Mouse (Mus musculus): ENCODE data around the gene Zbtb48. TPM values are rescaled to one million over a fixed set of nuclear protein-coding genes. Genes with fewer than 3 reads are reported as not detected.
A peak's percentile ranks its signal among the peaks of the same experiment; 100 is the strongest.

The Zbtb48 gene
- polyA plus RNA-seq (2016; fragmentation: Nextera tagmentation; extraction: Ambion mirVana), result 23.7 and 24.2 TPM in 2 replicates

GRCm38 (mm10) chr4:152027524-152027923, at the start of gene Zbtb48:
Gene Zbtb48 (minus strand): TSS chr4:152027671.
- under 1% methylated on average over 35 of the region's 35 CpGs for WGBS
- Histone ChIP-seq H3K4me3 (replicated peaks) (peak within 1 kb of the TSS; percentile 84), H3K27me3 (peaks cover 16% of the 10 kb centered on the region; the same call in 1 of the 2 replicates), H3K27ac (peak within 1 kb of the TSS; percentile 61; the same call in 1 of the 2 replicates), H3K4me2 (peak within 1 kb of the TSS; percentile 99), H3K9ac (peak within 1 kb of the TSS; percentile 82), H3K9me3 (no peaks in the 10 kb centered on the region), H3K4me1 (peaks cover 45% of the 10 kb centered on the region), H3K36me3 (replicated peaks) (peaks cover 15% of the 10 kb centered on the region)
- ATAC-seq (ENCODE audit: low FRiP score), result peak; percentile 98

DNA sequence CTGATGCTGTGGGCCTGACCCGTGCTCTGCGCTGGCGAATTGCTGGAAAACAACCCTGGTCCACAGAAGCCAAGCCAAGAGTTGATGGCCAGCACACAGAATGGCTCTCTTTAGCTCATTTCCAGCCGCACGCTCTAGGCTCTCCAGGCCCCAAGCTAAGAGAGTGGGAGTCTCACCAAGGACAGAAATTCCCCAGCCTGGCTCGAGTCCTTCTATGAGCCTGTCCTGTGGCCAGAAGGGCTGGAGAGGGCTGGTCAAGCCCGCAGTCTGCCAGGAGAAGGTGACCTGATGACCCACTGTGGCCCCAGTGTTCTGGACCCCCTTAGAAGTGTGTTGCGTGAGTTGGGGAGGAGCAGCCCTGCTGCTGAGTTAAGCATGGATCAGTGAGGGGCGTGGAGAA, 49.7 kb upstream of the Zbtb48 start:
- Histone ChIP-seq H3K9me3 (no peaks in the 10 kb centered on the region), H3K4me1 (peaks cover 7% of the 10 kb centered on the region), H3K4me3 (replicated peaks) (no peak overlapping the region), H3K36me3 (replicated peaks) (no peaks in the 10 kb centered on the region), H3K27me3 (no peaks in the 10 kb centered on the region), H3K27ac (no peak overlapping the region), H3K4me2 (no peak overlapping the region), H3K9ac (no peak overlapping the region)
- ATAC-seq (ENCODE audit: low FRiP score), result no peak
- WGBS, result 87% methylated on average over 9 of the region's 9 CpGs

- WGBS, result 85% methylated on average over 9 of the region's 9 CpGs
- Histone ChIP-seq H3K27me3 (no peaks in the 10 kb centered on the region), H3K4me2 (no peak overlapping the region), H3K9ac (no peak overlapping the region), H3K27ac (no peak overlapping the region), H3K4me3 (replicated peaks) (no peak overlapping the region), H3K4me1 (peaks cover 9% of the 10 kb centered on the region), H3K36me3 (replicated peaks) (no peaks in the 10 kb centered on the region), H3K9me3 (no peaks in the 10 kb centered on the region)
- no peak for ATAC-seq (ENCODE audit: low FRiP score)
Observed at GRCm38 (mm10) chr4:152074548-152074947, 47.1 kb upstream of the Zbtb48 start.

GRCm38 (mm10) chr4:152073715-152074114, 46.2 kb upstream of the Zbtb48 start:
- no peak overlapping the region for H3K27ac ChIP-seq
- H3K27me3 ChIP-seq, result no peaks in the 10 kb centered on the region
- H3K36me3 ChIP-seq (replicated peaks), result no peaks in the 10 kb centered on the region
- ATAC-seq (ENCODE audit: low FRiP score), result no peak
- H3K9ac ChIP-seq, result no peak overlapping the region
- WGBS, result 90% methylated on average over 6 of the region's 6 CpGs
- H3K9me3 ChIP-seq, result no peaks in the 10 kb centered on the region
- H3K4me2 ChIP-seq, result no peak overlapping the region
- H3K4me1 ChIP-seq, result peaks cover 9% of the 10 kb centered on the region
- H3K4me3 ChIP-seq (replicated peaks), result no peak overlapping the region

- H3K4me3 ChIP-seq (replicated peaks), result no peak overlapping the region
- no peak for ATAC-seq (ENCODE audit: low FRiP score)
- no peak overlapping the region for H3K27ac ChIP-seq
Observed at GRCm38 (mm10) chr4:152072655-152073054, 45.2 kb upstream of the Zbtb48 start.

GRCm38 (mm10) chr4:152072121-152072601, 44.7 kb upstream of the Zbtb48 start, which contains the start of gene Plekhg5:
Gene Plekhg5 (plus strand): TSS chr4:152072498.
- 70% methylated on average over 10 of the region's 10 CpGs for WGBS
- H3K9ac ChIP-seq, result no peak within 1 kb of the TSS
- H3K4me1 ChIP-seq, result peaks cover 9% of the 10 kb centered on the region
- no peaks in the 10 kb centered on the region for H3K27me3 ChIP-seq
- ATAC-seq (ENCODE audit: low FRiP score), result no peak
- no peaks in the 10 kb centered on the region for H3K9me3 ChIP-seq
- H3K4me3 ChIP-seq (replicated peaks), result no peak within 1 kb of the TSS
- no peaks in the 10 kb centered on the region for H3K36me3 ChIP-seq (replicated peaks)
- H3K27ac ChIP-seq, result no peak within 1 kb of the TSS
- H3K4me2 ChIP-seq, result no peak within 1 kb of the TSS

More at GRCm38 (mm10) chr4:152072655-152073054, 45.2 kb upstream of the Zbtb48 start:
- H3K4me2 ChIP-seq, result no peak overlapping the region
- 74% methylated on average over 10 of the region's 10 CpGs for WGBS
- no peaks in the 10 kb centered on the region for H3K9me3 ChIP-seq
- H3K27me3 ChIP-seq, result no peaks in the 10 kb centered on the region
- no peaks in the 10 kb centered on the region for H3K36me3 ChIP-seq (replicated peaks)
- no peak overlapping the region for H3K9ac ChIP-seq
- peaks cover 9% of the 10 kb centered on the region for H3K4me1 ChIP-seq

DNA sequence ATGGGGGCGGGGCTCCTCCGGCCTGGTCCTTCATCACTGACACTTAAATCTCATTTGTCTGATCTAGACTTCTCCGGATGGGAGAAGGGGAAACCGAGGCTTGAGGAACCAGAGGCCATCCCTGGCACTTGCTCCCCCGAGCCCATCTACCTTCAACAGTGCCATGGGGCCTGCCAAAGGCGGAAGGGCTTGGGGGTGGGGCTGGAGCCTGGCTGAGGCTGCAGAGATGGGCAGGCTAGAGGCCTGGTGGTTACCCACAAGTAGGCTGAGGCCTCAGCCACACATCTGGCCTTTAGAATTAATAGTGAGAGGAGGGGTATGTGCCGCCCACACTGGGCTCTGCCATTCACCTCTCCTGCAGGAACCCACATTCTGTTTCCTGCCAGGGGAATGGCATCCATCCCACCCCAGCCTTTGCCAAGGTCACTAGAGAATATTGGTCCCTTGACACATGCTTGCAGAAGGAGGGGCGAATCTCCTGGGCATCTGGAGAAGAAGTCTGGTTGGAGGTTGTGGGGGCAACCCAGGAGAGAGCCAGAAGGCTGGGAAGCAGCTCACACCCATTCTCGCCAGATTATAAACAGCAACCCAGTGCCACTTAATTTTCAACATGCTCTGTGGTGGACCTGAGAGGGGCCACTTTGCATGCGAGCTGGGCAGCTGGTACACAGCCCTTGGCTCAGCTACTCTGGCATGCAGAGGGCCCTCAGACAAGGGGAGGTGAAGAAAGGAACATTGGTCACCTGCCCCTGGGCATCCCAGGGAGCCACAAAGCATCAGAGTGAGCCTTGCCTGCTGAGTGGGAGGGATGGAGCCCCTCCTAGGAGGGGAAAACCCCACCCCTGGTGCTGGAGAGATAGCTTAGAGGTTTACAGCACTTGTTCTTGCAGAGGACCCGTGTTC, 43.3 kb upstream of the Zbtb48 start:
- 79% methylated on average over 11 of the region's 11 CpGs for WGBS
- no peaks in the 10 kb centered on the region for H3K9me3 ChIP-seq
- peaks cover 9% of the 10 kb centered on the region for H3K4me1 ChIP-seq
- ATAC-seq (ENCODE audit: low FRiP score), result no peak
- no peak overlapping the region for H3K9ac ChIP-seq
- no peaks in the 10 kb centered on the region for H3K36me3 ChIP-seq (replicated peaks)
- H3K4me3 ChIP-seq (replicated peaks), result no peak overlapping the region
- no peak overlapping the region for H3K4me2 ChIP-seq
- no peak overlapping the region for H3K27ac ChIP-seq
- no peaks in the 10 kb centered on the region for H3K27me3 ChIP-seq

DNA sequence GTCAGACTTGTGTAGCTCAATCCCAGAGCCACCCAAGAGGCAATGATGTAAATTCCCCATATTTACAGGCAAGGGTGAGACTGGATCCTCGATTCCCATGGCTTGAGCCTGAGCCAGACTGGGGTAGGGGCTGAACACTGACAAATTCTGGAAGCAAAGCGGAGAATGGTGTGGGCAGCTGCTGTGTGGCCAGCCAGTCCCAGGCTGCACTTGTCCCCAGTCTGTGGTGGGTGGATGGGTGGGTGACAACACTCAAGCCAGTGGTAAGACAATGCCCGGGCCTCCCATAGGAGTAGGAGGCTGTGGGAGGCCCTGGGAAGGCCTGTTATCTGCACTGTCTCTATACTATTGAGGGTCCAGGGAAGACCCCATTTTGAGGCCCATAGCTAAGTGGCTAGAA, 41.8 kb upstream of the Zbtb48 start:
- no peak for ATAC-seq (ENCODE audit: low FRiP score)
- no peak overlapping the region for H3K9ac ChIP-seq
- H3K36me3 ChIP-seq (replicated peaks), result no peaks in the 10 kb centered on the region
- H3K4me1 ChIP-seq, result peaks cover 9% of the 10 kb centered on the region
- no peaks in the 10 kb centered on the region for H3K9me3 ChIP-seq
- no peak overlapping the region for H3K4me3 ChIP-seq (replicated peaks)
- H3K4me2 ChIP-seq, result no peak overlapping the region
- no peak overlapping the region for H3K27ac ChIP-seq
- H3K27me3 ChIP-seq, result no peaks in the 10 kb centered on the region
- 91% methylated on average over 3 of the region's 3 CpGs for WGBS

- WGBS, result 76% methylated on average over 6 of the region's 6 CpGs
- Histone ChIP-seq H3K36me3 (replicated peaks) (no peaks in the 10 kb centered on the region), H3K27me3 (no peaks in the 10 kb centered on the region), H3K9me3 (no peaks in the 10 kb centered on the region), H3K4me2 (no peak overlapping the region), H3K9ac (no peak overlapping the region), H3K4me1 (peaks cover 9% of the 10 kb centered on the region), H3K27ac (no peak overlapping the region), H3K4me3 (replicated peaks) (no peak overlapping the region)
- ATAC-seq (ENCODE audit: low FRiP score), result no peak
Observed at GRCm38 (mm10) chr4:152068166-152068724, 40.8 kb upstream of the Zbtb48 start.

- no peak overlapping the region for H3K27ac ChIP-seq
- no peak overlapping the region for H3K9ac ChIP-seq
- no peaks in the 10 kb centered on the region for H3K9me3 ChIP-seq
- no peak overlapping the region for H3K4me2 ChIP-seq
- H3K4me3 ChIP-seq (replicated peaks), result no peak overlapping the region
- peaks cover 5% of the 10 kb centered on the region; the same call in 1 of the 2 replicates for H3K36me3 ChIP-seq (replicated peaks)
- H3K27me3 ChIP-seq, result no peaks in the 10 kb centered on the region
- no peak for ATAC-seq (ENCODE audit: low FRiP score)
- peaks cover 3% of the 10 kb centered on the region for H3K4me1 ChIP-seq
Observed at GRCm38 (mm10) chr4:152067280-152067679, 39.8 kb upstream of the Zbtb48 start.

GRCm38 (mm10) chr4:152062390-152063110, 35.1 kb upstream of the Zbtb48 start:
- WGBS, result 85% methylated on average over 9 of the region's 9 CpGs
- Histone ChIP-seq H3K27ac (no peak overlapping the region), H3K4me3 (replicated peaks) (no peak overlapping the region), H3K4me1 (no peaks in the 10 kb centered on the region), H3K9ac (no peak overlapping the region), H3K27me3 (no peaks in the 10 kb centered on the region), H3K4me2 (no peak overlapping the region), H3K36me3 (replicated peaks) (peaks cover 46% of the 10 kb centered on the region), H3K9me3 (no peaks in the 10 kb centered on the region)
- ATAC-seq (ENCODE audit: low FRiP score), result no peak

GRCm38 (mm10) chr4:152044609-152045008, 17.1 kb upstream of the Zbtb48 start:
- H3K36me3 ChIP-seq (replicated peaks), result peaks cover 80% of the 10 kb centered on the region

More at GRCm38 (mm10) chr4:152044609-152045008, 17.1 kb upstream of the Zbtb48 start:
- no peak for ATAC-seq (ENCODE audit: low FRiP score)
- Histone ChIP-seq H3K4me3 (replicated peaks) (no peak overlapping the region), H3K4me1 (peaks cover 11% of the 10 kb centered on the region), H3K4me2 (no peak overlapping the region), H3K27me3 (no peaks in the 10 kb centered on the region), H3K27ac (no peak overlapping the region), H3K9me3 (no peaks in the 10 kb centered on the region), H3K9ac (no peak overlapping the region)
- WGBS, result 76% methylated on average over 6 of the region's 6 CpGs

Data from forebrain, embryonic 12.5 days (tissue).